Mouse (Mus musculus) lung, postnatal 36 days (tissue): Measurements from ENCODE around the gene Dzip1l.

Experiments
- DNase-seq: peaks from one replicate; pipeline ENCODE4 v3.0.0; 2022; ENCODE audit warnings: mixed read lengths

Dzip1l gene

GRCm38 (mm10) chr9:99661606-99662166, 32.4 kb downstream of the Dzip1l start:
- DNase-seq, result no peak

GRCm38 (mm10) chr9:99662406-99662805, 33.1 kb downstream of the Dzip1l start:
- peak; percentile 79 for DNase-seq

GRCm38 (mm10) chr9:99662887-99663286, 33.6 kb downstream of the Dzip1l start:
- no peak for DNase-seq

GRCm38 (mm10) chr9:99667596-99667995, 38.3 kb downstream of the Dzip1l start:
- DNase-seq, result peak; percentile 72

- peak; percentile 52 for DNase-seq
Observed at GRCm38 (mm10) chr9:99671603-99672002, 42.3 kb downstream of the Dzip1l start.

GRCm38 (mm10) chr9:99675714-99676113, 46.4 kb downstream of the Dzip1l start:
- DNase-seq, result no peak

GRCm38 (mm10) chr9:99681980-99682570, 52.8 kb downstream of the Dzip1l start:
- DNase-seq, result peak; percentile 13

- peak; percentile 88 for DNase-seq
Observed at GRCm38 (mm10) chr9:99685061-99685521, 55.8 kb downstream of the Dzip1l start.

- peak; percentile 67 for DNase-seq
Observed at GRCm38 (mm10) chr9:99685536-99686231, 56.4 kb downstream of the Dzip1l start.

- no peak for DNase-seq
Observed at GRCm38 (mm10) chr9:99689796-99690195, 60.5 kb downstream of the Dzip1l start.

GRCm38 (mm10) chr9:99690386-99690785, 61.1 kb downstream of the Dzip1l start:
- no peak for DNase-seq

- no peak for DNase-seq
Observed at GRCm38 (mm10) chr9:99694961-99695360, 65.7 kb downstream of the Dzip1l start.

GRCm38 (mm10) chr9:99699752-99700389, 70.6 kb downstream of the Dzip1l start:
- no peak for DNase-seq

- DNase-seq, result no peak
Observed at GRCm38 (mm10) chr9:99701187-99701586, 71.9 kb downstream of the Dzip1l start.

- DNase-seq, result peak; percentile 58
Observed at GRCm38 (mm10) chr9:99702215-99702614, 72.9 kb downstream of the Dzip1l start.

GRCm38 (mm10) chr9:99703711-99704110, 74.4 kb downstream of the Dzip1l start:
- peak; percentile 45 for DNase-seq

GRCm38 (mm10) chr9:99706264-99706663, 77.0 kb downstream of the Dzip1l start:
- no peak for DNase-seq

GRCm38 (mm10) chr9:99707425-99708126, 78.3 kb downstream of the Dzip1l start:
- DNase-seq, result peak; percentile 79

GRCm38 (mm10) chr9:99709588-99710248, 80.4 kb downstream of the Dzip1l start:
- peak; percentile 77 for DNase-seq

- no peak for DNase-seq
Observed at GRCm38 (mm10) chr9:99710297-99710696, 81.0 kb downstream of the Dzip1l start.

GRCm38 (mm10) chr9:99717134-99717533, 87.8 kb downstream of the Dzip1l start, which contains the start of gene Cldn18:
Gene Cldn18 (minus strand): TSS chr9:99717267.
- DNase-seq, result no peak
